Mouse (Mus musculus): ENCODE measurements at regions not wholly inside any gene's neighbourhood (a gene's known extent, or its start where the extent isn't known, plus 50 kb on each side); places are given as distances from the start of the nearest gene placed in this dataset.
A peak's percentile ranks its signal among the peaks of the same experiment; 100 is the strongest.

DNA sequence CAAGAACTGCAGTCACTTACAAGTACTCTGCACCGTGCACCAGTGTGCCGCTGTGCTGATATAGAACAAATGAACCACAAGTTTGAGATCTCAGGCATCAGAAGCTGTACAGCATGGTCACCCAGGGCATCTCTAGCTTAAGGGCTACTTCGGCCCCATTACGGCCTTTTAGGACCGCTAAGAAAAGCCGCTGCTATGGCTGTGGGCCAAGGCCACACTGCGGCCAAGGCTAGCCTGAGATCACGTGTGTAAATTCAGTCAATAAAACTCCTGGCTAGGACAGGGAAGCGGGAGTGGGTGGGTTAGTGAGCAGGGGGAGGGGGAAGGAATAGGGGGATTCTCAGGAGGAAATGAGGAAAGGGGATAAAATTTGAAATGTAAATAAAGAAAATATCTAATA lies 50.9 kb upstream of the Atp12a start:
- Histone ChIP-seq H3K4me2 (ENCODE audit: low read depth, low read length) (no peak overlapping the region), H3K4me3 (ENCODE audit: low read length) (no peak overlapping the region), H3K36me3 (ENCODE audit: control insufficient read depth, insufficient read depth, low read length) (no peaks in the 10 kb centered on the region), H3K27ac (ENCODE audit: low read length) (no peak overlapping the region), H3K9ac (ENCODE audit: low read length) (no peak overlapping the region), H3K27me3 (ENCODE audit: control insufficient read depth, insufficient read depth, low read depth, low read length) (no peaks in the 10 kb centered on the region), H3K9me3 (ENCODE audit: control insufficient read depth, low read length) (no peaks in the 10 kb centered on the region), H3K4me1 (replicated peaks; ENCODE audit: control insufficient read depth, insufficient read depth, low read length) (peaks cover 8% of the 10 kb centered on the region; the same call in 1 of the 2 replicates)
- peak; percentile 47; the same call in 1 of the 2 replicates for ATAC-seq (ENCODE audit: low read depth)
- 67% methylated on average over 9 of the region's 9 CpGs for WGBS

DNA sequence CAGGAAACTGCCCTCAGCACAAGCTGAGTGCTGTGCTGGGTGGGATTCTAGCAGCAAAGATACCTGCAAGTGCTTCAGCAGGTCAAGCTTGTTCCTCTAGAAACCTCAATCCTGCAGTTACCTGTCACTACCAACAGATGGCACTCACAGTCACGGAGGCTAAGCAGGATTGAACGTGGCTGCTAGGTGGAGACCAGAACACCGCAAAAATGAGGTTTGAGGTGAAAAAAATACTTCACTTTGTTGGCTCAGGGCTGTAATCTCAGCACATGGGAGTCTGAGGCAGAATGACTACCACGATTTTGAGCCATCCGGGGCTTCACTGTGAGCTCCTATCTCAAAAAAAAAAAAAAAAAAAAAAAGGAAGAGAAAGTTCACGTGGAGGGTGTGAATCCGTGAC lies 50.4 kb upstream of the Atp12a start:
- 27% methylated on average over 7 of the region's 7 CpGs for WGBS
- Histone ChIP-seq H3K27ac (ENCODE audit: low read length) (no peak overlapping the region), H3K4me1 (replicated peaks; ENCODE audit: control insufficient read depth, insufficient read depth, low read length) (peaks cover 8% of the 10 kb centered on the region; the same call in 1 of the 2 replicates), H3K36me3 (ENCODE audit: control insufficient read depth, insufficient read depth, low read length) (no peaks in the 10 kb centered on the region), H3K4me2 (ENCODE audit: low read depth, low read length) (0 out of 2 replicates have a peak overlapping the region, but pooled peaks have one; percentile 22), H3K27me3 (ENCODE audit: control insufficient read depth, insufficient read depth, low read depth, low read length) (no peaks in the 10 kb centered on the region), H3K9ac (ENCODE audit: low read length) (no peak overlapping the region), H3K9me3 (ENCODE audit: control insufficient read depth, low read length) (no peaks in the 10 kb centered on the region), H3K4me3 (ENCODE audit: low read length) (no peak overlapping the region)
- ATAC-seq (ENCODE audit: low read depth) = peak; percentile 51
